Comparison of ENCODE assay signal across 17 mouse cellular contexts in genomic region chr9:106463122-106464063, GRCm38 (mm10). TPM values are rescaled to one million over a fixed set of nuclear protein-coding genes. Genes with fewer than 3 reads are reported as not detected.
DNase-seq lines count a peak whose midpoint lies in the region; ATAC-seq lines count a peak whose summit lies in the region.
"Had no signal": no experiment of that assay in that cellular context is flagged by ENCODE, and none has a peak within 500 bp of the region (broad histone marks: within the 10 kb centered on the region; RNA-seq: fewer than 3 reads in every experiment).

No protein-coding gene starts in this region.

- H3K27me3 ChIP-seq in forebrain, embryonic 13.5 days: no peaks in the 10 kb centered on the region; the same call in 1 of the 2 replicates
- H3K27me3 ChIP-seq in forebrain, embryonic 15.5 days: no peaks in the 10 kb centered on the region
- no peaks in the 10 kb centered on the region for H3K27me3 ChIP-seq in limb, embryonic 11.5 days (ENCODE audit: control insufficient read depth, insufficient read depth, low read length)
- H3K27me3 ChIP-seq in limb, embryonic 10.5 days (ENCODE audit: low read depth, poor library complexity, severe bottlenecking): peaks cover 25% of the 10 kb centered on the region
- H3K27me3 ChIP-seq in limb, embryonic 12.5 days: peaks cover 8% of the 10 kb centered on the region; the same call in 1 of the 2 replicates
- H3K27me3 ChIP-seq: midbrain, embryonic 15.5 days had no signal

- no peak for DNase-seq in limb, embryonic 11.5 days (ENCODE audit: low spot score)
- no peak for DNase-seq in limb, embryonic 10.5 days (ENCODE audit: low spot score)
- peak; percentile 92 for DNase-seq in cerebellum, adult 9-10 months
- DNase-seq in embryo, embryonic 10.5 days (ENCODE audit: low spot score): no peak
- DNase-seq: adrenal gland, postnatal 36 days; gastrocnemius, postnatal 36 days; thymus, postnatal 14 days had no signal

- peaks cover 51% of the 10 kb centered on the region for H3K4me1 ChIP-seq in forebrain, embryonic 13.5 days
- H3K4me1 ChIP-seq in forebrain, embryonic 15.5 days: peaks cover 36% of the 10 kb centered on the region
- peaks cover 14% of the 10 kb centered on the region for H3K4me1 ChIP-seq in limb, embryonic 11.5 days (ENCODE audit: control insufficient read depth, insufficient read depth, low read length)
- peaks cover 61% of the 10 kb centered on the region for H3K4me1 ChIP-seq in limb, embryonic 10.5 days
- H3K4me1 ChIP-seq in limb, embryonic 12.5 days (replicated peaks): peaks cover 29% of the 10 kb centered on the region

- H3K27ac ChIP-seq in forebrain, embryonic 13.5 days: no peak overlapping the region
- H3K27ac ChIP-seq in forebrain, embryonic 15.5 days (replicated peaks): no peak overlapping the region
- no peak overlapping the region for H3K27ac ChIP-seq in limb, embryonic 11.5 days (replicated peaks; ENCODE audit: low read depth, low read length)
- H3K27ac ChIP-seq in limb, embryonic 10.5 days: no peak overlapping the region
- H3K27ac ChIP-seq in limb, embryonic 12.5 days: peak overlapping the region; percentile 29; the same call in 1 of the 2 replicates
- H3K27ac ChIP-seq: heart, embryonic 15.5 days; kidney, postnatal 0 days; neural tube, embryonic 12.5 days had no signal

- no peaks in the 10 kb centered on the region for H3K9me3 ChIP-seq in forebrain, embryonic 13.5 days (replicated peaks)
- H3K9me3 ChIP-seq in forebrain, embryonic 15.5 days: no peaks in the 10 kb centered on the region
- H3K9me3 ChIP-seq in limb, embryonic 11.5 days (ENCODE audit: control insufficient read depth, low read length): no peaks in the 10 kb centered on the region
- H3K9me3 ChIP-seq in limb, embryonic 10.5 days (replicated peaks): no peaks in the 10 kb centered on the region
- no peaks in the 10 kb centered on the region for H3K9me3 ChIP-seq in limb, embryonic 12.5 days
- H3K9me3 ChIP-seq: heart, embryonic 15.5 days; midbrain, embryonic 15.5 days; neural tube, embryonic 12.5 days had no signal

- H3K36me3 ChIP-seq in forebrain, embryonic 13.5 days (ENCODE audit: poor library complexity, severe bottlenecking): peaks cover 50% of the 10 kb centered on the region
- H3K36me3 ChIP-seq in forebrain, embryonic 15.5 days: peaks cover 33% of the 10 kb centered on the region
- peaks cover 10% of the 10 kb centered on the region for H3K36me3 ChIP-seq in limb, embryonic 11.5 days (ENCODE audit: control insufficient read depth, insufficient read depth, low read length)
- H3K36me3 ChIP-seq in limb, embryonic 10.5 days: peaks cover 72% of the 10 kb centered on the region
- H3K36me3 ChIP-seq in limb, embryonic 12.5 days: peaks cover 52% of the 10 kb centered on the region
- H3K36me3 ChIP-seq: G1E had no signal

- no peak overlapping the region for H3K4me3 ChIP-seq in forebrain, embryonic 13.5 days
- no peak overlapping the region for H3K4me3 ChIP-seq in forebrain, embryonic 15.5 days
- H3K4me3 ChIP-seq in limb, embryonic 11.5 days (ENCODE audit: low read depth, low read length): no peak overlapping the region
- H3K4me3 ChIP-seq in limb, embryonic 10.5 days: no peak overlapping the region
- H3K4me3 ChIP-seq in limb, embryonic 12.5 days (replicated peaks): no peak overlapping the region
- H3K4me3 ChIP-seq: neural tube, embryonic 12.5 days had no signal

- no peak overlapping the region for H3K4me2 ChIP-seq in forebrain, embryonic 13.5 days
- H3K4me2 ChIP-seq in forebrain, embryonic 15.5 days (replicated peaks): no peak overlapping the region
- H3K4me2 ChIP-seq in limb, embryonic 11.5 days (ENCODE audit: low read depth, severe bottlenecking): no peak overlapping the region
- H3K4me2 ChIP-seq in limb, embryonic 12.5 days: no peak overlapping the region

- WGBS in forebrain, embryonic 13.5 days: 81% methylated on average over 21 of the region's 21 CpGs
- 77% methylated on average over 21 of the region's 21 CpGs for WGBS in forebrain, embryonic 15.5 days
- WGBS in limb, embryonic 11.5 days: 82% methylated on average over 21 of the region's 21 CpGs
- WGBS in limb, embryonic 10.5 days: 87% methylated on average over 21 of the region's 21 CpGs
- WGBS in limb, embryonic 12.5 days: 88% methylated on average over 21 of the region's 21 CpGs

- peak overlapping the region; percentile 35; the same call in 1 of the 2 replicates for H3K9ac ChIP-seq in forebrain, embryonic 13.5 days
- H3K9ac ChIP-seq in forebrain, embryonic 15.5 days (replicated peaks): no peak overlapping the region
- H3K9ac ChIP-seq in limb, embryonic 11.5 days (ENCODE audit: low read length): peak overlapping the region; percentile 9; the same call in 1 of the 2 replicates
- no peak overlapping the region for H3K9ac ChIP-seq in limb, embryonic 12.5 days (replicated peaks)
- H3K9ac ChIP-seq: heart, embryonic 15.5 days; midbrain, embryonic 15.5 days had no signal

- no peak for ATAC-seq in forebrain, embryonic 13.5 days
- ATAC-seq in forebrain, embryonic 15.5 days (replicated peaks): no peak
- no peak for ATAC-seq in limb, embryonic 11.5 days (ENCODE audit: insufficient number of reproducible peaks, low FRiP score, low TSS enrichment, low read depth)
- no peak for ATAC-seq in limb, embryonic 12.5 days (ENCODE audit: insufficient number of reproducible peaks, insufficient read depth, low FRiP score, low TSS enrichment, low read depth)
- no peak for ATAC-seq in erythroblast, adult 5-6 weeks (replicated peaks; ENCODE audit: low FRiP score, poor library complexity, severe bottlenecking)
- ATAC-seq: inflammation-experienced regulatory T-cells, adult 6 months; midbrain, embryonic 15.5 days had no signal

RNA-seq across cellular contexts. Expression of gene Gpr62, which starts 2.3 kb away (rescaled TPM):
- polyA plus RNA-seq in forebrain, embryonic 13.5 days (2015; fragmentation: Nextera tagmentation; extraction: Ambion mirVana): 0.37 and 0.45 TPM in 2 replicates
- polyA plus RNA-seq in forebrain, embryonic 15.5 days (2015; fragmentation: Nextera tagmentation; extraction: Ambion mirVana): 0.64 and 0.75 TPM in 2 replicates
- 0.24 and 0.58 TPM in 2 replicates for polyA plus RNA-seq in limb, embryonic 11.5 days (2014; fragmentation: Nextera tagmentation; extraction: Ambion mirVana)
- 0.16 and 0.59 TPM in 2 replicates for polyA plus RNA-seq in limb, embryonic 10.5 days (2016; fragmentation: Nextera tagmentation; extraction: Ambion mirVana)
- 0.65 and 0.90 TPM in 2 replicates for polyA plus RNA-seq in limb, embryonic 12.5 days (2016; fragmentation: Nextera tagmentation; extraction: Ambion mirVana)
- total RNA-seq in erythroblast, adult 5-6 weeks (2015; ENCODE audit: low replicate concordance): not detected in 2 replicates
- not detected in 2 replicates for total RNA-seq in erythroblast, adult 5-6 weeks (2017; ENCODE audit: low replicate concordance)
- total RNA-seq: G1E had no signal
- polyA plus RNA-seq: G1E; inflammation-experienced regulatory T-cells, adult 6 months had no signal

RNA-seq across cellular contexts. Expression of gene Pcbp4, which starts 10.3 kb away (rescaled TPM):
- polyA plus RNA-seq in forebrain, embryonic 13.5 days (2015; fragmentation: Nextera tagmentation; extraction: Ambion mirVana): 243 and 274 TPM in 2 replicates
- 251 and 266 TPM in 2 replicates for polyA plus RNA-seq in forebrain, embryonic 15.5 days (2015; fragmentation: Nextera tagmentation; extraction: Ambion mirVana)
- 162 and 172 TPM in 2 replicates for polyA plus RNA-seq in limb, embryonic 11.5 days (2014; fragmentation: Nextera tagmentation; extraction: Ambion mirVana)
- polyA plus RNA-seq in limb, embryonic 10.5 days (2016; fragmentation: Nextera tagmentation; extraction: Ambion mirVana): 275 and 316 TPM in 2 replicates
- 172 and 176 TPM in 2 replicates for polyA plus RNA-seq in limb, embryonic 12.5 days (2016; fragmentation: Nextera tagmentation; extraction: Ambion mirVana)
- total RNA-seq in erythroblast, adult 5-6 weeks (2015; ENCODE audit: low replicate concordance): not detected in 2 replicates
- not detected in 2 replicates for total RNA-seq in erythroblast, adult 5-6 weeks (2017; ENCODE audit: low replicate concordance)

RNA-seq across cellular contexts. Expression of gene Rrp9, which starts 12.4 kb away (rescaled TPM):
- polyA plus RNA-seq in forebrain, embryonic 13.5 days (2015; fragmentation: Nextera tagmentation; extraction: Ambion mirVana): 52.8 and 58.5 TPM in 2 replicates
- 57.9 and 60.9 TPM in 2 replicates for polyA plus RNA-seq in forebrain, embryonic 15.5 days (2015; fragmentation: Nextera tagmentation; extraction: Ambion mirVana)
- polyA plus RNA-seq in limb, embryonic 11.5 days (2014; fragmentation: Nextera tagmentation; extraction: Ambion mirVana): 55.4 and 55.7 TPM in 2 replicates
- polyA plus RNA-seq in limb, embryonic 10.5 days (2016; fragmentation: Nextera tagmentation; extraction: Ambion mirVana): 81.6 and 110 TPM in 2 replicates
- polyA plus RNA-seq in limb, embryonic 12.5 days (2016; fragmentation: Nextera tagmentation; extraction: Ambion mirVana): 59.0 and 61.1 TPM in 2 replicates
- 3.5 and 4.6 TPM in 2 replicates for total RNA-seq in erythroblast, adult 5-6 weeks (2015; ENCODE audit: low replicate concordance)
- 5.7 and 6.4 TPM in 2 replicates for total RNA-seq in erythroblast, adult 5-6 weeks (2017; ENCODE audit: low replicate concordance)

RNA-seq across cellular contexts. Expression of gene Parp3, which starts 13.4 kb away (rescaled TPM):
- 0.23 and 0.70 TPM in 2 replicates for polyA plus RNA-seq in forebrain, embryonic 13.5 days (2015; fragmentation: Nextera tagmentation; extraction: Ambion mirVana)
- polyA plus RNA-seq in forebrain, embryonic 15.5 days (2015; fragmentation: Nextera tagmentation; extraction: Ambion mirVana): 0.41 and 0.47 TPM in 2 replicates
- 1.5 and 2.0 TPM in 2 replicates for polyA plus RNA-seq in limb, embryonic 11.5 days (2014; fragmentation: Nextera tagmentation; extraction: Ambion mirVana)
- 1.9 and 2.3 TPM in 2 replicates for polyA plus RNA-seq in limb, embryonic 10.5 days (2016; fragmentation: Nextera tagmentation; extraction: Ambion mirVana)
- 2.8 and 3.5 TPM in 2 replicates for polyA plus RNA-seq in limb, embryonic 12.5 days (2016; fragmentation: Nextera tagmentation; extraction: Ambion mirVana)
- 1.7 and 7.3 TPM in 2 replicates for total RNA-seq in erythroblast, adult 5-6 weeks (2015; ENCODE audit: low replicate concordance)
- 1.4 and 7.4 TPM in 2 replicates for total RNA-seq in erythroblast, adult 5-6 weeks (2017; ENCODE audit: low replicate concordance)

RNA-seq across cellular contexts. Expression of gene Abhd14a, which starts 15.9 kb away (rescaled TPM):
- 40.5 and 50.9 TPM in 2 replicates for polyA plus RNA-seq in forebrain, embryonic 13.5 days (2015; fragmentation: Nextera tagmentation; extraction: Ambion mirVana)
- 64.8 and 68.5 TPM in 2 replicates for polyA plus RNA-seq in forebrain, embryonic 15.5 days (2015; fragmentation: Nextera tagmentation; extraction: Ambion mirVana)
- polyA plus RNA-seq in limb, embryonic 11.5 days (2014; fragmentation: Nextera tagmentation; extraction: Ambion mirVana): 39.6 and 43.2 TPM in 2 replicates
- polyA plus RNA-seq in limb, embryonic 10.5 days (2016; fragmentation: Nextera tagmentation; extraction: Ambion mirVana): 45.0 and 46.9 TPM in 2 replicates
- polyA plus RNA-seq in limb, embryonic 12.5 days (2016; fragmentation: Nextera tagmentation; extraction: Ambion mirVana): 56.0 and 57.8 TPM in 2 replicates
- total RNA-seq in erythroblast, adult 5-6 weeks (2015; ENCODE audit: low replicate concordance): 0.77 and 7.3 TPM in 2 replicates
- total RNA-seq in erythroblast, adult 5-6 weeks (2017; ENCODE audit: low replicate concordance): 0.84 and 3.2 TPM in 2 replicates

Comparison
In these comparisons a context has a peak if more than half of its experiments do, and no peak if none do; other contexts are left out.
1. H3K9ac ChIP-seq: peak in forebrain, embryonic 13.5 days (single experiment) and limb, embryonic 11.5 days (single experiment); none in forebrain, embryonic 15.5 days (single experiment) and limb, embryonic 12.5 days (single experiment).